Mouse (Mus musculus) limb, embryonic 11.5 days (tissue): ENCODE results near the gene Cfc1. TPM values are rescaled to one million over a fixed set of nuclear protein-coding genes. Genes with fewer than 3 reads are reported as not detected.
"Not testable (repeated sequence)": the region's sequence is repeated elsewhere in the genome, so short reads cannot be mapped to it uniquely, and the experiment has no call there.

ENCODE experiments used
- ATAC-seq: fragments of 200-750 bp; cut with Nextera tagmentation; 2 replicates; pipeline ENCODE4 v1.8.0; 2017; ENCODE audit warnings: low read depth; ENCODE audit not compliant: insufficient number of reproducible peaks, low FRiP score, low TSS enrichment
- DNase-seq: peaks from one replicate; pipeline ENCODE4 v3.0.0-alpha.2; 2015; ENCODE audit warnings: low spot score
- H3K27ac ChIP-seq: fragments of 300-500 bp; sonication (generic); replicated peaks from 2 replicates; pipeline ENCODE4 v1.5.1; 2014; ENCODE audit warnings: low read depth, mild to moderate bottlenecking, low read length
- H3K27me3 ChIP-seq: fragments of 300-500 bp; sonication (generic); 2 replicates; pipeline ENCODE4 v1.6.1; 2014; ENCODE audit warnings: mild to moderate bottlenecking, low read length, mixed read lengths; ENCODE audit not compliant: control insufficient read depth, insufficient read depth
- H3K36me3 ChIP-seq: fragments of 300-500 bp; sonication (generic); 2 replicates; pipeline ENCODE4 v1.6.1; 2014; ENCODE audit warnings: mild to moderate bottlenecking, low read length, moderate library complexity, mixed read lengths; ENCODE audit not compliant: control insufficient read depth, insufficient read depth
- H3K4me1 ChIP-seq: fragments of 300-500 bp; sonication (generic); 2 replicates; pipeline ENCODE4 v1.6.1; 2014; ENCODE audit warnings: low read length, mixed read lengths; ENCODE audit not compliant: control insufficient read depth, insufficient read depth
- H3K4me2 ChIP-seq: fragments of 300-500 bp; sonication (generic); 2 replicates; pipeline ENCODE4 v1.6.1; 2014; ENCODE audit warnings: low read depth, mild to moderate bottlenecking, moderate library complexity; ENCODE audit not compliant: severe bottlenecking
- H3K4me3 ChIP-seq: fragments of 300-500 bp; sonication (generic); 2 replicates; pipeline ENCODE4 v1.5.1; 2014; ENCODE audit warnings: low read depth, low read length
- H3K9ac ChIP-seq: fragments of 300-500 bp; sonication (generic); 2 replicates; pipeline ENCODE4 v1.6.1; 2014; ENCODE audit warnings: mild to moderate bottlenecking, low read length
- H3K9me3 ChIP-seq: fragments of 300-500 bp; sonication (generic); 2 replicates; pipeline ENCODE4 v1.6.1; 2016; ENCODE audit warnings: low read length; ENCODE audit not compliant: control insufficient read depth
- WGBS: fragments of 180-500 bp; shearing (Covaris S2); extraction: QIAGEN DNeasy Blood & Tissue Kit; methylation state at CpG from one replicate; pipeline ENCODE4 v1.1.7; 2014; 5-methylcytosine and 5-hydroxymethylcytosine counted together
- polyA plus RNA-seq: library from polyadenylated mRNA; unstranded; fragments of >200 nt; fragmentation: Nextera tagmentation; extraction: Ambion mirVana; gene quantifications from 2 replicates; pipeline ENCODE4 v1.2.1, GENCODE M21; 2014

Cfc1 gene
- not detected in 2 replicates for polyA plus RNA-seq

DNA sequence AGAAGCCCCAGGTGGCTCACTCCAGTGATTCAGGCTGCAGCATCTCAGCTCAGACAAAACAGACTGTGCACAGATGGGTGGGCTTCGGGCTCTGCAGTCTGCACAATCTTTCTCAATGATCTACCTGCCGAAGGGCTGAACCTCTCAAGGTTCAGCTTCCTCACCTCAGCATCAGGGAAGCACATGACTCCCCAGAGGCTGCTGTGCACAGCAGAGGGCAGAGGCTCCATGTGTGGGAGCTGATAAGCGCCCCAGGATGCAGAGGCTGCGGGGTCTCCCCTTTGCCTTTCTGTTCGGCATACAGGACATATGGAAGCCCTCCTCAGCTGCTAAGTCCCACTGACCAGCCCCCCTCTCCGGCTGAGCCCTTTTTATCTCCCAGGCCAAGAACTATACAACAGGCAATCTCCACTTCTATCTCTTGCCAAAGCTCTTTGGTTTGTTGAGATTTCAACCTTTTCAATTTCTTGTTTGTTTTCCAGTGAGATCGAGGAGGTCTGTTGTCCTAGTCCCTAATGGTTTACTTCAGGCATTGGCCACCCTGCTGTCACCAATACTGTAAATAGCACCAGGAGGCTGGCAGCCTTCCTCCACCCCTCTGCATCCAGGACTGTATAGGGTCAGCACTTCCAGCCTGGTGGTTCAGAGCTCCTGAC is at the start of gene Cfc1:
Gene Cfc1, plus strand, starts transcription at position 606 of the 656 bp plus-strand sequence.
- peaks cover 29% of the 10 kb centered on the region for H3K27me3 ChIP-seq
- ATAC-seq, H3K9me3 ChIP-seq, H3K4me1 ChIP-seq, H3K27ac ChIP-seq, H3K9ac ChIP-seq, H3K36me3 ChIP-seq, H3K4me3 ChIP-seq, H3K4me2 ChIP-seq, DNase-seq: not testable (repeated sequence)
- 23% methylated on average over 7 of the region's 7 CpGs for WGBS

DNA sequence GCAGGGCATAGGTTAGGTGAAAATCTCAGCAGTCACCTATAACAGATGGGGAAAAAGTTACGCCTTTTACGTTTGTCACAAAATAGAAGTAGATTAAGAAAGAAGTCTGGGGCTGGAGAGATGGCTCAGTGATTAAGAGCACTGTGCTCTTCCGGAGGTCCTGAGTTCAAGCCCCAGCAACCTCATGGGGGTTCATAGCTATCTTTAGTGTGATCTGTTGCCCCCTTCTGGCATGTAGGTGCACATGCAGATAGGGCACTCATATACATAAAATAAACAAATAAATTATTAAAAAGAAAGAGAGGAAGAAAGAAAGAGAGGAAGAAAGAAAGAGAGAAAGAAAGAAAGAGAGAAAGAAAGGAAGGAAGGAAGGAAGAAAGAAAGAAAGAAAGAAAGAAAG is 48.1 kb upstream of the Cfc1 start:
- no peak overlapping the region for H3K4me3 ChIP-seq
- WGBS = 94% methylated on average over 3 of the region's 3 CpGs
- no peaks in the 10 kb centered on the region for H3K36me3 ChIP-seq
- no peak overlapping the region for H3K27ac ChIP-seq
- DNase-seq (no peak), ATAC-seq (no peak)
- no peaks in the 10 kb centered on the region for H3K27me3 ChIP-seq
- no peak overlapping the region for H3K4me2 ChIP-seq
- no peak overlapping the region for H3K9ac ChIP-seq
- H3K9me3 ChIP-seq = no peaks in the 10 kb centered on the region
- no peaks in the 10 kb centered on the region; the same call in 1 of the 2 replicates for H3K4me1 ChIP-seq

DNA sequence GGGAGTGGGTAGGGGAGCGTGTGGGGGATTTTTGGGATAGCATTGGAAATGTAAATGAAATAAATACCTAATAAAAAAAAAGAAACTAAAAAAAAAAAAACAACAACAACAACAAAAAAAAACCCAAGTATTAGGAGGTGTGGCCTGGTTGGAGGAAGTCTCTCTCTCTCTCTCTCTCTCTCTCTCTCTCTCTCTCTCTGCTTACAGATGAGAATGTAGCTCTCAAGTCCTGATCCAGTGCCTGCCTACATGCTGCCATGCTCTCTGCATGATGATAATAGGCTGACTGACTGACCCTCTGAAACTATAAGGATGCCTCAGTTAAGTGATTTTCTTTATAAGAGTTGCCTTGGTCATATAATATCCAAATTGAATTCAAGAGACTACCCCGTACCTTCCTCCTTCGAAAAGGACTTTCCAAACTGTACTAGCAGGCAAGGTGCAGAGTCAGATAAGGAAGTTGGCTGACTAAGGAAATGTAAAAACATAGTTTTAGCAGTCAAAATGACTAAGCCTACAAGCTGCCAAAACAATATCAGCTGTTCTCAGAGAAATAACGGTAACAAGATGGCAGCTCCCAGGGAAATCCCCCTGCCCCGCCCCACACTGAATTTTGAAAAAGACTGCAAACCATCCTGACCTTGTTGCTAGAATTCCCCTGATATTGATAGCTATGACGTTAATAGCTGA is 45.5 kb upstream of the Cfc1 start:
- no peak overlapping the region for H3K27ac ChIP-seq
- no peaks in the 10 kb centered on the region for H3K9me3 ChIP-seq
- no peak overlapping the region for H3K4me3 ChIP-seq
- no peak overlapping the region for H3K4me2 ChIP-seq
- ATAC-seq (no peak), DNase-seq (no peak)
- H3K9ac ChIP-seq = no peak overlapping the region
- H3K27me3 ChIP-seq = no peaks in the 10 kb centered on the region
- H3K4me1 ChIP-seq = no peaks in the 10 kb centered on the region; the same call in 1 of the 2 replicates
- WGBS = 90% methylated on average over 6 of the region's 6 CpGs
- H3K36me3 ChIP-seq = no peaks in the 10 kb centered on the region

DNA sequence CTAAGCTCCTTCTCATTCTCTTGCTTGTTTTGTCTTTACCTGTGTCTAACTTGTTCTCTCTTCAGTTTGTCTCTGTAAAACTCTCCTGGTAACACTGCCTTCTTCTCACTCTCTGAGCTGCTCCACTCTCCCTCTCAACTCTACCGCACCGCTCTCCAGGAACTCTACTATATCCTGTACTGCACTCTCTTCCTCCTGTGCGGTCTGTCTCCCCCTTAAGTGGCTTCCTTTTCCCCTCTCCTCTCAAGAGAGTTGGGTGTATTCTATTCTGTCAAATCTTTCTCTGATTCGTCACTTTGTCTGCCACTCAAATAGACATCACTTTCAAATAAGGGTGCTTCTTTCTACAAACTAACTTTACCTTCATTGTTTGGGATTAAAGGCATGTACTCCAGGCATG is 44.0 kb upstream of the Cfc1 start:
- ATAC-seq (no peak), DNase-seq (no peak)
- 91% methylated on average over 4 of the region's 4 CpGs for WGBS
- no peak overlapping the region for H3K4me2 ChIP-seq
- no peaks in the 10 kb centered on the region for H3K36me3 ChIP-seq
- no peaks in the 10 kb centered on the region for H3K27me3 ChIP-seq
- H3K9me3 ChIP-seq = no peaks in the 10 kb centered on the region
- H3K9ac ChIP-seq = no peak overlapping the region
- no peak overlapping the region for H3K4me3 ChIP-seq
- no peaks in the 10 kb centered on the region for H3K4me1 ChIP-seq
- H3K27ac ChIP-seq = no peak overlapping the region

DNA sequence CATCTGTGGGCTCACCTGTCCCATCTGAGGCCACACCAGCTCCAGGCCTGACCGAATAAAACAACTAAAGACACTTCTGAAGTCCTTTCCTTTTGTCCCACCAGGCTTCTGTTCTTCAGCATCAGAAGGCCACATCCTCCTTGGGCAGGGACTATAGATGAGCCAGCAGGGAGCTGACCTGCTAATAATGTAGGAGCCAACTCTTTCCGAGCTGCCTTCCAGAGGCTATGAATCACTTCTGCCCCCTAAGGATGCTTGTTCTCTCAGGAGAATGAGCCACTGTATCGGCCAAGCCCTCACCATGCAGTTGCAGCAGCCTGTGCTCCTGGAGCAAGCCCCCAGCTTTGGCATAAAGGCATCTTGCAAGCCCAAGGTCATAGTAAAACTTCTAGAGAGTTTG is 32.5 kb upstream of the Cfc1 start:
- H3K27ac ChIP-seq = no peak overlapping the region
- H3K4me1 ChIP-seq = no peaks in the 10 kb centered on the region
- ATAC-seq = no peak
- no peaks in the 10 kb centered on the region for H3K27me3 ChIP-seq
- no peak overlapping the region for H3K4me3 ChIP-seq
- H3K4me2 ChIP-seq = no peak overlapping the region
- no peak overlapping the region for H3K9ac ChIP-seq
- no peaks in the 10 kb centered on the region for H3K9me3 ChIP-seq
- DNase-seq = no peak
- WGBS = 52% methylated on average over 3 of the region's 3 CpGs
- H3K36me3 ChIP-seq = no peaks in the 10 kb centered on the region

DNA sequence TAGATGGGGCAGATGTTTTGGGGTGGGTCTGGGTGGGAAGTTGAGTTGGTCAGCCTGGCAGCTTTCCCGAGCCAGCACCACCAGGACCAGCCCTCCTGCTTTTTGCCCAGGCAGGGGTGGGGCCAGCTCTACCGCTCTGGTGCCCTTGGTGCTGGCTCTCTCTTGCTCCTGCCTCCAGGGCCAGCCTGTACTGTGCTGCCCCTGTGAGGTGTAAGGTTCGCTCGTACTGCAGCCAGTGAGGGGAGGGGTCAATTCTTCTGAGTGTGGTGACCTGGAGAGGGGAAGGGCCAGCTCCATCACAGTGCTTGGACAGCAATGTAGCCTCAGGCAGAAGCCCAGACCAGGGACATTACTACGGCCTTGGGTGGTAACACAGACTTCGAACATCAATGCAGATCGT is 30.1 kb upstream of the Cfc1 start:
- no peak overlapping the region for H3K4me2 ChIP-seq
- DNase-seq (no peak), ATAC-seq (no peak)
- H3K4me3 ChIP-seq = no peak overlapping the region
- no peaks in the 10 kb centered on the region for H3K9me3 ChIP-seq
- H3K4me1 ChIP-seq = no peaks in the 10 kb centered on the region
- H3K27ac ChIP-seq = no peak overlapping the region
- 56% methylated on average over 7 of the region's 7 CpGs for WGBS
- no peaks in the 10 kb centered on the region for H3K36me3 ChIP-seq
- no peaks in the 10 kb centered on the region for H3K27me3 ChIP-seq
- no peak overlapping the region for H3K9ac ChIP-seq

DNA sequence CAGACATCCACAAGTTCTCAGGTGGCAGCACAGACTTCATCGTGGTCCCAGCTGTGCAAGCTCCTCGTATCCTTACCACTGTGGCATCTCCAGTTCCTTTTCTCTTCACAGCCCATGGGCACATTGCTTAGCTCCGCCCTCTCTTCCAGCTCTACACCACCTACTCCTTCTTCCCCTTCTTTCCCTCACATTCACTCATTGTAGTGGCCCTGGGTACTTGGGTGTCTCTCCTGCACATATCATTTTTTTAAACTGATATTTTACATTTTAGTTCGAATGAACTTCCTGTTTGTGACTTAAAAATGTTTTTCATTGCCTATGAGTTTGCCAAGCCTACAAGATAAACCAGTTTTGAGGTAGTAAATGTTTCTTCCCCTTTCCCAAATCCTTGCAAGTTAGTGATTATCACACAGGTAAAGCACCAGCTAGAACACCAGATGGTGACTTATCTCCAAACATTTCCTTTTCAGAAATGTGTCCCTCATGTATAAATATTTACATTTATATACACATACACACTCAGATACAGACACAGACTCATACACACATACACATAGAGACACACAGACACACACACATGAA is 29.4 kb upstream of the Cfc1 start:
- H3K4me2 ChIP-seq = no peak overlapping the region
- no peaks in the 10 kb centered on the region for H3K36me3 ChIP-seq
- ATAC-seq (no peak), DNase-seq (no peak)
- H3K27me3 ChIP-seq = no peaks in the 10 kb centered on the region
- H3K27ac ChIP-seq = no peak overlapping the region
- no peak overlapping the region for H3K4me3 ChIP-seq
- WGBS = 89% methylated on average over 4 of the region's 4 CpGs
- H3K9ac ChIP-seq = no peak overlapping the region
- H3K4me1 ChIP-seq = no peaks in the 10 kb centered on the region
- no peaks in the 10 kb centered on the region for H3K9me3 ChIP-seq

DNA sequence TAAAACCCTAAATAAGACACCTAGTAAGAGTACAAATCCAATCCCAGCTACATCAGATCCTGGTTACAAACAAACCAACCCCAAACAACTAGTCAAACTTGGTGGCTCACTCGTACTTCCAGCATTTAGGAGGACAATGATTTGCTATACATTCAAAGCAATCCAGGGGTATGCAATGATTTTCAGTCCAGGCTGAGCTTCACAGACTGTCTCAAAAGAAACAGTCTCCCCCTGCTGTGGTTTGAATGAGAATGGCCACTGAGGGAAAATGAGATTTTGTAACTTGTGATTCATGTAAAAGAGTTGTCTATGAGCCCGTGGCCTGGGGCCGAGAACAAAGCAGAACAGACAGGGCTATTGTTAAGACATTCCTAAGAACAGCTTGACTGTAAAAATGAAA is 27.5 kb upstream of the Cfc1 start:
- Histone ChIP-seq H3K4me3 (no peak overlapping the region), H3K9me3 (no peaks in the 10 kb centered on the region), H3K27ac (no peak overlapping the region), H3K4me1 (no peaks in the 10 kb centered on the region), H3K9ac (no peak overlapping the region), H3K36me3 (no peaks in the 10 kb centered on the region), H3K27me3 (no peaks in the 10 kb centered on the region), H3K4me2 (no peak overlapping the region)
- 92% methylated on average over 3 of the region's 3 CpGs for WGBS
- DNase-seq (no peak), ATAC-seq (no peak)
